Mouse (Mus musculus) brain, embryonic 18.5 days (tissue): ENCODE data around the gene Catsper4.

Source experiments
- DNase-seq: peaks from one replicate; pipeline ENCODE4 v3.0.0-alpha.2; 2012; ENCODE audit warnings: low read depth, low spot score

The Catsper4 gene

GRCm38 (mm10) chr4:134181825-134182224 is 45.4 kb downstream of the Catsper4 start:
- no peak for DNase-seq

GRCm38 (mm10) chr4:134181112-134181511 is 46.1 kb downstream of the Catsper4 start:
- no peak for DNase-seq

DNA sequence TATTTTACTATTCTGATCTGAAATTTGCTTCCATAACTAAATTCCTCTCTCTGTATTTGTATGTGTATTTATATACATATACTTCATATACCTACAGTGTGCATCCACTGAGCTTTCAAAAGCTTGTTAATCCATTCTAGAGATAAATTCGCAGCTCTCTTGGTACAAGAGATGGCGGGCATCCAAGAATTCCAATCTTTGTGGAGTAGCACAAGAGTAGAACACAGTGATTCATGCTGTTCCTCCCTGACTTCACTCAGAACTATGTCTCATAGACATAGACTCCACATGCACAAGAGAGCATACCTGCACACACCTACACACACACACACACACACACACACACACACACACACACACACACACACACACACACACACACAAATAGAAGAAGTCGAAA is 54.8 kb downstream of the Catsper4 start:
- no peak for DNase-seq

- DNase-seq, result no peak
These were observed 60.3 kb downstream of the Catsper4 start for GRCm38 (mm10) chr4:134166906-134167305.

DNA sequence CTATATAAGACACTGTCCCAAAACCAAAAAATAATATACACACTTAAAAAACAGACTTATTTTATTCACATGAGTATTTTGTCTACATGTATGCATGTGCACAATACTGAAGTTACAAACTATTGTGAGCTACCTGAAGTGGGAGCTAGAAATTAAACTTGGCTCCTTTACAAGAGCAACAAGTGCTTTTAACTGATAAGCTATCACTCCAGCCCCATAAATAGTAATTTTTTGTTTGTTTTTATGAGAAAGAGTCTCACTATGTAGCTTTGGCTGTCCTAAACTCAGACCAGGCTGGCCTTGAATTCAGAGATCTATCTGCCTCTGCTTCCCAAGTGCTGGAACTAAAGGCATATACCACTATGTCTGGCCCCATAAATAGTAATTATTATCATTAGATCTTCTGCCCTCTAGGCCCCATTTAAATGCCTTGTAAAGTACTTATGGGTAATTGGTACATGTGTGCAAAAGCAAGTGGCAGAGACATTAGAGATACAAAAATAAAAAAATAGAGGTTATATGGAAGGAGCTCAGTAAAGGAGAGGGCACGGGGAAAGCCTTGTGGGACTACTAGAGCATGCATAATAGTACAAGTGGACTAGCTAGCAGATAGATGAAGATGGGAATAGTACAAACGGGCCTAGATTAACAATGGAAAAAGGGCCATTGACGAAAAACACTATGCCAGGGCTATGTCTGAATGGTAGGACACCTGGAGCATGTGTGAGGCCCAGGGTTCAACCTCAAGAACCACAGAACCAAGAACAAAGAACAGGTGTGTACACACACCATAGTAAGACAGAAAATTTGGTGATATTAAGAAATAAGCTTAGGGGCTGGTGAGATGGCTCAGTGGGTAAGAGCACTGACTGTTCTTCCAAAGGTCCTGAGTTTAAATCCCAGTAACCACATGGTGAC is 61.4 kb downstream of the Catsper4 start:
- no peak for DNase-seq

- DNase-seq, result no peak
These were observed 62.2 kb downstream of the Catsper4 start for GRCm38 (mm10) chr4:134165024-134165423.

DNA sequence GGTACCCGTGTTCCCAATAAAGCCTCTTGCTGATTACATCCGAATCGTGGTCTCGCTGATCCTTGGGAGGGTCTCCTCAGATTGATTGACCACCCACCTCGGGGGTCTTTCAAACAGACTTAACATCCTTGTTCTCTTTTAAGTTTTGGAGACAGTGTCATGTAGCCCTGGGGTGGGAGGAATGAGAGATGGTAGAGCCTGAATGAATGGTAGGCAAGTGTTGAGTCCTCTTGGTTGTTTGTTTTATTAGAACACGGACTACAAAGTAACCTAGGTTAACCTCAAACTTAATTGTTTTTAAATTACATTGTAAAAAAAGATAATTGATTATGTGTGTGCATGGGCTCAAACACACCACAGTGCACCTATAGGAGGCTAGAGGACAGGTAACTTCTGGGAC is 62.6 kb downstream of the Catsper4 start:
- no peak for DNase-seq
